Mouse (Mus musculus) embryonic facial prominence, embryonic 15.5 days (tissue): ENCODE measurements around the gene Btbd35f11. TPM values are rescaled to one million over a fixed set of nuclear protein-coding genes. Genes with fewer than 3 reads are reported as not detected.
"Not testable (repeated sequence)": the region's sequence is repeated elsewhere in the genome, so short reads cannot be mapped to it uniquely, and the experiment has no call there.

Experiments used
- ATAC-seq: fragments of 200-750 bp; cut with Nextera tagmentation; 2 replicates; pipeline ENCODE4 v1.8.0; 2017; ENCODE audit warnings: low read depth, moderate TSS enrichment; ENCODE audit not compliant: insufficient number of reproducible peaks, low FRiP score, low TSS enrichment
- H3K27ac ChIP-seq: fragments of 300-500 bp; sonication (generic); replicated peaks from 2 replicates; pipeline ENCODE4 v1.5.1; 2015; ENCODE audit warnings: mild to moderate bottlenecking, inconsistent platforms
- H3K27me3 ChIP-seq: fragments of 300-500 bp; sonication (generic); 2 replicates; pipeline ENCODE4 v1.6.1; 2015; ENCODE audit warnings: inconsistent platforms
- H3K36me3 ChIP-seq: fragments of 300-500 bp; sonication (generic); 2 replicates; pipeline ENCODE4 v1.6.1; 2015; ENCODE audit warnings: mild to moderate bottlenecking, inconsistent platforms
- H3K4me1 ChIP-seq: fragments of 300-500 bp; sonication (generic); 2 replicates; pipeline ENCODE4 v1.6.1; 2015; ENCODE audit warnings: inconsistent platforms
- H3K4me2 ChIP-seq: fragments of 300-500 bp; sonication (generic); replicated peaks from 2 replicates; pipeline ENCODE4 v1.6.1; 2015; ENCODE audit warnings: mild to moderate bottlenecking, inconsistent platforms
- H3K4me3 ChIP-seq: fragments of 300-500 bp; sonication (generic); replicated peaks from 2 replicates; pipeline ENCODE4 v1.5.1; 2015; ENCODE audit warnings: mild to moderate bottlenecking, inconsistent platforms
- H3K9ac ChIP-seq: fragments of 300-500 bp; sonication (generic); 2 replicates; pipeline ENCODE4 v1.6.1; 2015; ENCODE audit warnings: inconsistent platforms
- H3K9me3 ChIP-seq: fragments of 300-500 bp; sonication (generic); replicated peaks from 2 replicates; pipeline ENCODE4 v1.6.1; 2016; ENCODE audit warnings: inconsistent platforms
- WGBS: fragments of 180-500 bp; shearing (Covaris S2); methylation state at CpG from one replicate; pipeline ENCODE4 v1.1.7; 2015; 5-methylcytosine and 5-hydroxymethylcytosine counted together
- polyA plus RNA-seq: library from polyadenylated mRNA; unstranded; fragments of >200 nt; fragmentation: Nextera tagmentation; extraction: Ambion mirVana; gene quantifications from 2 replicates; pipeline ENCODE4 v1.2.1, GENCODE M21; 2015

Btbd35f11 gene
- not detected in 2 replicates for polyA plus RNA-seq

DNA sequence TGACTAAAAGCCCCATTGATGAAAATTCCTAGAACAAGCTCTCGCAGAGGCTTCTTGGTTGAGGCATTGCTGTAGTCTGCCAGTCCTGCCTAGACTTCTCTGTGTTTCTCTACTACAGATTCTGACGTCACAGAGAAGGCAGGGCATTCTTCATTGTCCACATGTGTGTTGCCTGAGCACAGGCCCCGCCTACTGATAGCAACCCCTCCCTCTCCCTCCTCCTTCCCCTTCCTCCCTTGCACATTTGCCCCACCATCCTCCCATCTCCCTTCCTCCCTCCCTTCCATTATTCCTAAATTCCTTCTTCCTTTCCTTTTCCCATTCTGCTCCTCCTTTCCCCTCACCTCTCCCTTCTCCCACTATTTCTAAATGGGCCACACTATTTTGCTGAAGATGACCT is at the start of gene Btbd35f11:
Btbd35f11 (minus strand) TSS at position 101 of the 400 bp plus-strand sequence.
- not testable (repeated sequence) for H3K4me1 ChIP-seq, H3K27ac ChIP-seq, H3K27me3 ChIP-seq, H3K4me2 ChIP-seq, H3K9ac ChIP-seq, H3K4me3 ChIP-seq, H3K9me3 ChIP-seq, ATAC-seq, H3K36me3 ChIP-seq
- WGBS, result 46% methylated on average over 2 of the region's 3 CpGs

DNA sequence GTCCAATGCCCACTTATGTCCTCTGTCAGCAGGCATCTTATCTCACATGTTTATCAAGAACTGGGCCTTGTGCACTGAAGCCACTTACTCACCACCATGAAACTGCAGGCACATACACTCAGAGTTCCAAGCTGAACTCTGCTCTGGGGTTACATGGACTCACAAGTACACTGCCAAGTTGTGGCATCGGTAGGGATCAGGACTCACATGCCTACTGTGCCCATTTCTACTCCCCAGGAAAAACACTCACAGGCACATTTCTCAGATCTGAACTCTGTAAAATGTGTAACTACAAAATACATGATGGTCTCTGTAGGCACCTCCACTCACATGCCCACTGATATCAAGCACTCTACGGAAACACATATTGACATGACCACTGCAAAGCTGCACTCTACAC is 33.5 kb downstream of the Btbd35f11 start:
- not testable (repeated sequence) for ATAC-seq, H3K27me3 ChIP-seq
- 84% methylated on average over 2 of the region's 2 CpGs for WGBS

More for the DNA sequence above, 33.5 kb downstream of the Btbd35f11 start:
- H3K9ac ChIP-seq, H3K4me3 ChIP-seq, H3K36me3 ChIP-seq, H3K9me3 ChIP-seq, H3K4me2 ChIP-seq, H3K27ac ChIP-seq, H3K4me1 ChIP-seq: not testable (repeated sequence)

Other genes starting within 250 kb of the Btbd35f11 start
- gene Btbd35f24, start 247.9 kb downstream of the Btbd35f11 start, polyA plus RNA-seq, result not detected in 2 replicates